Mouse (Mus musculus) activated CD4-positive, CD25-positive, alpha-beta regulatory T cell, adult 4 months (primary cell): ENCODE measurements at regions not wholly inside any gene's neighbourhood (a gene's known extent, or its start where the extent isn't known, plus 50 kb on each side); places are given as distances from the start of the nearest gene placed in this dataset.

Experiments
- ATAC-seq: one replicate; pipeline ENCODE4 v1.8.0; 2017

GRCm38 (mm10) chr3:143784353-143784791 is 420.6 kb downstream of the Lmo4 start:
- ATAC-seq, result no peak

GRCm38 (mm10) chr3:143778161-143778560 is 426.9 kb downstream of the Lmo4 start:
- ATAC-seq, result no peak

GRCm38 (mm10) chr3:143759337-143759736 is 445.7 kb downstream of the Lmo4 start:
- ATAC-seq, result no peak

GRCm38 (mm10) chr3:143753197-143753596 is 451.8 kb downstream of the Lmo4 start:
- no peak for ATAC-seq

GRCm38 (mm10) chr3:143752660-143753059 is 452.4 kb downstream of the Lmo4 start:
- ATAC-seq, result no peak

- ATAC-seq, result no peak
These were observed 454.9 kb downstream of the Lmo4 start for GRCm38 (mm10) chr3:143750128-143750527.

GRCm38 (mm10) chr3:143743649-143744048 is 461.4 kb downstream of the Lmo4 start:
- no peak for ATAC-seq

- ATAC-seq, result no peak
These were observed 462.0 kb downstream of the Lmo4 start for GRCm38 (mm10) chr3:143742786-143743571.

GRCm38 (mm10) chr3:143738676-143739075 is 466.3 kb downstream of the Lmo4 start:
- ATAC-seq, result no peak

- no peak for ATAC-seq
These were observed 467.2 kb downstream of the Lmo4 start for GRCm38 (mm10) chr3:143737844-143738243.

- no peak for ATAC-seq
These were observed 468.2 kb downstream of the Lmo4 start for GRCm38 (mm10) chr3:143736651-143737398.

GRCm38 (mm10) chr3:143734791-143735190 is 470.2 kb downstream of the Lmo4 start:
- no peak for ATAC-seq

- no peak for ATAC-seq
These were observed 471.9 kb downstream of the Lmo4 start for GRCm38 (mm10) chr3:143732966-143733725.

- ATAC-seq, result no peak
These were observed 475.4 kb downstream of the Lmo4 start for GRCm38 (mm10) chr3:143729473-143730076.

- ATAC-seq, result no peak
These were observed 482.4 kb downstream of the Lmo4 start for GRCm38 (mm10) chr3:143722571-143722970.

GRCm38 (mm10) chr3:143722082-143722481 is 482.9 kb downstream of the Lmo4 start:
- no peak for ATAC-seq

- ATAC-seq, result no peak
These were observed 491.8 kb downstream of the Lmo4 start for GRCm38 (mm10) chr3:143713183-143713582.

GRCm38 (mm10) chr3:143710805-143711469 is 494.1 kb downstream of the Lmo4 start:
- no peak for ATAC-seq

GRCm38 (mm10) chr3:143706679-143707078 is 498.3 kb downstream of the Lmo4 start:
- ATAC-seq, result no peak

GRCm38 (mm10) chr3:143694817-143695216 is 510.2 kb downstream of the Lmo4 start:
- no peak for ATAC-seq

GRCm38 (mm10) chr3:143685742-143686141 is 519.3 kb downstream of the Lmo4 start:
- ATAC-seq, result no peak

- ATAC-seq, result no peak
These were observed 526.8 kb downstream of the Lmo4 start for GRCm38 (mm10) chr3:143678186-143678585.
